Mouse (Mus musculus): ENCODE data around the gene Aasdh. TPM values are rescaled to one million over a fixed set of nuclear protein-coding genes. Genes with fewer than 3 reads are reported as not detected.
A peak's percentile ranks its signal among the peaks of the same experiment; 100 is the strongest.
"Not testable (repeated sequence)": the region's sequence is repeated elsewhere in the genome, so short reads cannot be mapped to it uniquely, and the experiment has no call there.

The Aasdh gene
- polyA plus RNA-seq, 1 experiment, result 0.31 TPM

DNA sequence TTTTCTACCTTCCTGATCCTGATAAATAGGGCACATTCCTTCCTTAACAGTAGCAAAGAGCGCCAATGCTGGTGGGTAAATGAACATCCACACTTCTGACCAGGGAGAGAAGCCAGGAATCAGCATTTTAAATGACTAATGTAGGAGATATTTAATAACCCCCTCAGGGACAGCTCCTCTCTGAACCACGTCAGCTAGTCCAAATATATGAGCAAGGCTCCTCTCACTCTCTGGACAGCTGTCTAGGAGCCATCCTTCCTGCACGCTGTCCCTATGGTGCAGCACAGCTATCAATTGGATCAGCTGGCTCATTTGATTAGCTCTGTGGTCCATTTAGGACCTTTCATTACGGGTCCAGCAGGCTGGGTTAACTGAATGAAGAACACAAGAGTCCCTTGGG lies 17.5 kb upstream of the Aasdh start:
- peaks cover 95% of the 10 kb centered on the region for H3K36me3 ChIP-seq (replicated peaks; ENCODE audit: low read length)
- H3K9me3 ChIP-seq, result no peaks in the 10 kb centered on the region
- H3K27me3 ChIP-seq (replicated peaks), result no peaks in the 10 kb centered on the region
- H3K4me3 ChIP-seq (replicated peaks), result no peak overlapping the region
- peaks cover 11% of the 10 kb centered on the region; the same call in 1 of the 2 replicates for H3K4me1 ChIP-seq
- TF ChIP-seq GATA1 (IDR thresholded peaks at IDR 0.05; ENCODE audit: borderline replicate concordance, low read length) (no peak), FLI1 (IDR thresholded peaks at IDR 0.05; ENCODE audit: low read length) (no peak)

DNA sequence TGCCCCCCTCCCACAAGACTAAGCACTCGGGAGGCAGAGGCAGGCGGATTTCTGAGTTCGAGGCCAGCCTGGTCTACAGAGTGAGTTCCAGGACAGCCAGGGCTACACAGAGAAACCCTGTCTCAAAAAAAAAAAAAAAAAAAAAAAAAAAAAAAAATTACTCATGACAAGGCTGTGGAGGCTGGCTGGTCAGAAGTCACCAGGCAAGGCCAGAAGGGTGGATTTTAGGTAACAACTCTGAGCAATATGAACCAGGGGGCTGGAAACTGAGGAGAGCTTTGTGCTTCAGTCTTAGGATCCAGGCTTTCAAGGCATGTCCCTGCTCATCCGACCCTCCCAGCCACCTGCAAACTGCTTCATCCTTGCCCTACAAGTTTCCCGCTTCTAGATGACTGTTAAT lies 7.2 kb upstream of the Aasdh start:
- H3K4me3 ChIP-seq (replicated peaks); H3K27me3 ChIP-seq (replicated peaks); H3K9me3 ChIP-seq: not testable (repeated sequence)
- H3K36me3 ChIP-seq (replicated peaks; ENCODE audit: low read length), result peaks cover 52% of the 10 kb centered on the region
- peaks cover 13% of the 10 kb centered on the region for H3K4me1 ChIP-seq

DNA sequence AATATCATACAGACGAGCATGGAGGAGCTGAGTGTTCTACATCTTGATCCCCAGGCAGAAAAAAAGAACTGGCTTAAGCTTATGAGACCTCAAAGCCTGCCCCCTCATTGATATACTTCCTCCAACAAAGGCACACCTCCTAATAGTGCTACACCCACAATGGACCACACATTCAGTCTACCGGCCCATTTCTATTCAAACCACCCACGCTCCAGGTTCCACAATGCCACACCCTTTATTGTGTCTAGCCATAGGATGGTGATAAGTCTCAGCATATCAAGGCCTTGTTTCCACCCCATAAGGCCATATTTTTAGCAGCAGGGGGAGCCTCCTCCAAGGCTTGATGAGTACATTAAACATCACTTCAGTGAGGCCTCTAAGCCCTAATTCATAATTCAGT lies 5.5 kb upstream of the Aasdh start:
- H3K9me3 ChIP-seq, result no peaks in the 10 kb centered on the region
- peaks cover 40% of the 10 kb centered on the region for H3K36me3 ChIP-seq (replicated peaks; ENCODE audit: low read length)
- H3K4me3 ChIP-seq (replicated peaks), result no peak overlapping the region
- TF ChIP-seq GATA1 (IDR thresholded peaks at IDR 0.05; ENCODE audit: borderline replicate concordance, low read length) (no peak), FLI1 (IDR thresholded peaks at IDR 0.05; ENCODE audit: low read length) (no peak)
- no peaks in the 10 kb centered on the region for H3K27me3 ChIP-seq (replicated peaks)
- peaks cover 23% of the 10 kb centered on the region for H3K4me1 ChIP-seq

DNA sequence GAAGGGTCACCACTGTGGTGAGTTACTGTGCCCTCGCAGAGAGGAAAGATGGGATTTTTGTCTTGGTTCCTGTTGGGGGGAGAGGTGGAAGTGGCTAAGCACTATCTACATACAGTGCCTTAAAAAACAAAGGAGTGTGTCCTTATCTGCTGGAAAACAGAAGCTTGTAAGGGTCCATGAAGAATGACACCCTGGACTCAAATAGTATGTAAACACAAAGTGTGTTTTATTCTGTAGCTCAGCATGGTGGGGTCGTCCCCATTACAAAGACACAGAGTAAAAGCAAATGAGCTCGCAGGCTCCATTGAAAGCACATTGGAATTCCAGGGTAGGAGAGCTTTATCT lies 813 bp upstream of the Aasdh start:
- H3K4me1 ChIP-seq, result peaks cover 34% of the 10 kb centered on the region
- TF ChIP-seq FLI1 (IDR thresholded peaks at IDR 0.05; ENCODE audit: low read length) (no peak), GATA1 (IDR thresholded peaks at IDR 0.05; ENCODE audit: borderline replicate concordance, low read length) (no peak)
- no peaks in the 10 kb centered on the region for H3K9me3 ChIP-seq
- H3K27me3 ChIP-seq (replicated peaks), result no peaks in the 10 kb centered on the region
- peak overlapping the region; percentile 94 for H3K4me3 ChIP-seq (replicated peaks)
- peaks cover 21% of the 10 kb centered on the region for H3K36me3 ChIP-seq (replicated peaks; ENCODE audit: low read length)

DNA sequence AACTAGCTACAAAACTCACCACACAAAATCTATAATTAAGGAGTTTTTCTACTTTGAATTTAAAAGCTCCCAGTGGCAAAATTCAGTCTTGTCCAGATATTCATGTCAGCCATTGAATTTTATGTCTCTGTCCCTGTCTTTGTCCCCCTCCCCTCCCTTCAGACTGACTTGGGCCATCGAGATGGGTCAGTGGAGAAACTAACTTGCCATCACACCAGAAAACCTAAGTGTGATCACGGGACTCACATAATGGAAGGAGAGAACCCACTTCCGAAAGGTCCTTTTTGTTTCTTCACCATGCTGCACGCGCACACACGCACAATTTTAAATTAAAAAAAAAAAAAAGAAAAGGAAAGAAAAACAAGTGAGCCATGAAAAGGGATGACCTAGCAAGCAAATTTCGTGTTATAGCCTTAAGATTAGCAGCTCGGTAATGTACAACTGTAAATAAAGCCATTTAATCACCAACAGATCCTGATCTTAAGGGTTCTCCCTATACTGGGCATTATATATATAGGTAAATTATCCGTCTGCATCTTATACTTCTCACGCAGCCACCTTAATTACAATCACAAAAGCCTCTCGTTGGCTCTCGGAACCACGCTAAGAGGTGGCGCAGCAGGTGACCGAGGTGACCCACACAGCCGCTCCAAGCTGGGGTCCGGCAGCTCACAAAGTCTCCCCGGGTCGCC lies 455 bp downstream of the Aasdh start:
- no peaks in the 10 kb centered on the region for H3K27me3 ChIP-seq (replicated peaks)
- TF ChIP-seq GATA1 (IDR thresholded peaks at IDR 0.05; ENCODE audit: borderline replicate concordance, low read length) (no peak), FLI1 (IDR thresholded peaks at IDR 0.05; ENCODE audit: low read length) (no peak)
- H3K36me3 ChIP-seq (replicated peaks; ENCODE audit: low read length), result peaks cover 27% of the 10 kb centered on the region
- H3K9me3 ChIP-seq, result no peaks in the 10 kb centered on the region
- H3K4me1 ChIP-seq, result peaks cover 26% of the 10 kb centered on the region
- H3K4me3 ChIP-seq (replicated peaks), result peak overlapping the region; percentile 94

DNA sequence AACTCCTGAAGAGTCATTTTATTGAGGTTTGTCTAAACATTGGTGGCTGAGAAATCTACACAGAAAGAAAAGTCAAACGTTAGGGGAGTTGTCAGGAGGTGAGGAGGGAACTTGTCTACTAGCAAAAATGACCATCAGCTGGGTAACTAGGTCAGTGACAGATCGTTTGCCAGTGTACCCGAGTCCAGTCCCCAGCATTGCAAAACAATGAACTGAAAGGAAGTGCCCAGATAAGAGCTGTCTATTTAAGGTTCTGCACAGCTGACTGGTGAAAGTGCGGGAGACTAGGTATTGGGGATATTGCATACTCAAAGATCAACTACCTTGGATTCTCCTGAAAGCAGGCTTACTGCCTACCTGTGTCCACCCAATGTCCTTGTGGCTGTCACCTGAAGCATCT lies 3.2 kb downstream of the Aasdh start:
- H3K27me3 ChIP-seq (replicated peaks), result no peaks in the 10 kb centered on the region
- peaks cover 51% of the 10 kb centered on the region for H3K36me3 ChIP-seq (replicated peaks; ENCODE audit: low read length)
- H3K4me1 ChIP-seq, result peaks cover 23% of the 10 kb centered on the region
- peak overlapping the region; percentile 62 for H3K4me3 ChIP-seq (replicated peaks)
- no peaks in the 10 kb centered on the region for H3K9me3 ChIP-seq
- TF ChIP-seq FLI1 (IDR thresholded peaks at IDR 0.05; ENCODE audit: low read length) (no peak), GATA1 (IDR thresholded peaks at IDR 0.05; ENCODE audit: borderline replicate concordance, low read length) (no peak)

DNA sequence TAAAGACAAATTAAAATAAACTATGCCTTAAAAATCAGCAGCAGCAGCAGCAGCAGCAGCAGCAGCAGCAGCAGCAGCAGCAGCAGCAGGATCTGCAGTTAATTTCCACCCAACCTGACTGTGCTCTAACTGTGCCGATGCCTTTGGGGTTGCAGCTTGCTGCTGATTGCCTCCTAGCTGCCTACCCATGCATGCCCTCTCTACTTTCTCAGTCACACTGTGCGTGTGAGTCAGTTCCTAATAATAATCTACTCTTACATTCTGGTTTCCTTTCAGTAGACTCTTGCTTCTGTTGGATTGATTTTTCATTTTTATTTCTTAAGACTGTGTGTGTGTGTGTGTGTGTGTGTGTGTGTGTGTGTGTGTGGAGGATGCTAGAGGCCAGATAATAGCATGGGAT lies 12.2 kb downstream of the Aasdh start:
- no peak for TF ChIP-seq GATA1 (IDR thresholded peaks at IDR 0.05; ENCODE audit: borderline replicate concordance, low read length)
- TF ChIP-seq FLI1 (IDR thresholded peaks at IDR 0.05; ENCODE audit: low read length), result no peak
- Histone ChIP-seq H3K9me3 (no peaks in the 10 kb centered on the region), H3K27me3 (replicated peaks) (no peaks in the 10 kb centered on the region), H3K4me1 (peaks cover 15% of the 10 kb centered on the region), H3K4me3 (replicated peaks) (no peak overlapping the region), H3K36me3 (replicated peaks; ENCODE audit: low read length) (peaks cover 92% of the 10 kb centered on the region)

DNA sequence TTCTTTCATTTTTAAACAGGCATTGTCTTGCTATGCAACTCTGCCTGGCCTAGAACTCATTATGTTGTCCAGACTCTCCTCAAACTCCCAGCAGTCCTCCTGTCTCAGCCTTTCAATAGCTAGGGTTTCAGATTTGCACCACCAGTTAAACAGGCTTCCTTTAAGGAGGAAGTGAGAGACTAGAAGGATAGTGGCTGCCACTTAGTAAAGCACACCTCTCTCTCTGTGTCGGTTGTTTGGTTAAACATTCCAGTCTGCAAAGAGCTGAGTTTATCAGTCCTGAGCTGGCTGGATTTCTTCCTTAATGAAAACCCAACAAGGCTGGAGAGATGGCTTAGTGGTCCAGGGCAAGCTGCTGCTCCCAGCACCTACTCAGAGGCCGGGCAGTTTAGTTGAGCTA lies 12.7 kb downstream of the Aasdh start:
- peaks cover 91% of the 10 kb centered on the region for H3K36me3 ChIP-seq (replicated peaks; ENCODE audit: low read length)
- TF ChIP-seq GATA1 (IDR thresholded peaks at IDR 0.05; ENCODE audit: borderline replicate concordance, low read length) (no peak), FLI1 (IDR thresholded peaks at IDR 0.05; ENCODE audit: low read length) (no peak)
- H3K4me1 ChIP-seq, result peaks cover 15% of the 10 kb centered on the region
- no peak overlapping the region for H3K4me3 ChIP-seq (replicated peaks)
- H3K9me3 ChIP-seq, result no peaks in the 10 kb centered on the region
- no peaks in the 10 kb centered on the region for H3K27me3 ChIP-seq (replicated peaks)

DNA sequence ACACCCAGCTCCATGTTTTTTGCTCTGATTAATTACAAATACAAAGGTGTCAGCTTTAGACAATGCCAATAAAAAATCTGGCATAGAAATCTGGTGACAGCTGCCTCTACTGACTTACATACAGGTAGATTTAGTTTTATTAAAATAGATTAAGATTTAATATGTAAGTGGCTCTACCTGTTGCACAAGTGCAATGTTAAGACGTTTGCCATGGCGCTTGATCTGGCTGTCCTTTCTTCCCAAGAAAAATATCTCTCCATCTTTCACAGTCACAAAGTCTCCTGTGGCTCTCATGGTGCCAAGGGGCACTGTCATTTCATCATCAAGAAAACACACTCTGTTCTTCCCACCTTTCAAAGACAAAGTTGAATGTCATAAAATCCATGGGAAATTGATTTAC lies 18.3 kb downstream of the Aasdh start:
- Histone ChIP-seq H3K27me3 (replicated peaks) (no peaks in the 10 kb centered on the region), H3K9me3 (no peaks in the 10 kb centered on the region), H3K4me3 (replicated peaks) (no peak overlapping the region), H3K36me3 (replicated peaks; ENCODE audit: low read length) (peaks cover 95% of the 10 kb centered on the region), H3K4me1 (0 out of 2 replicates have a peak, but pooled peaks cover 1% of the 10 kb centered on the region)
- TF ChIP-seq GATA1 (IDR thresholded peaks at IDR 0.05; ENCODE audit: borderline replicate concordance, low read length), result no peak
- no peak for TF ChIP-seq FLI1 (IDR thresholded peaks at IDR 0.05; ENCODE audit: low read length)

DNA sequence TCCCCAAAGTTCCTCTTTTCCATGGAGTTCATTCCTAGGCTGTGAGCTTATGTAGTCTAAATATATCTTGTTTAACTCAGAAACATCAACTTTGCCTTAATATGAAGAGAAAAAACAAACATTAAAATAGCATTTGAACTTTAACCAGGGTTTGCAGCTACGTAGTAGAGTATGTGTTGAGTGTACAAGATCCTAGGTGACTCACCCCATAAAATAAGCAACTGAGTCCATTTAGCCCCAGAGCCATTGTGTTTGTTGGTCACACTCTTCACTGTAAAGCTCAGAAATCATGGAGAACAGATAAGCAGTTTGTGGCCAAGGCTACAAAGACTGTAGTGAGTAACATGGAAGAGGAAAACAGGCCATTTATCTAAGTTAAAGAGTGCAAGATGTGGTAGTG lies 21.2 kb downstream of the Aasdh start:
- H3K9me3 ChIP-seq, result no peaks in the 10 kb centered on the region
- no peaks in the 10 kb centered on the region for H3K27me3 ChIP-seq (replicated peaks)
- TF ChIP-seq GATA1 (IDR thresholded peaks at IDR 0.05; ENCODE audit: borderline replicate concordance, low read length), result no peak
- no peak for TF ChIP-seq FLI1 (IDR thresholded peaks at IDR 0.05; ENCODE audit: low read length)
- no peak overlapping the region for H3K4me3 ChIP-seq (replicated peaks)
- no peaks in the 10 kb centered on the region for H3K4me1 ChIP-seq
- peaks cover 92% of the 10 kb centered on the region for H3K36me3 ChIP-seq (replicated peaks; ENCODE audit: low read length)

Data from megakaryocyte, embryonic 14.5 days (primary cell).